ENCODE assay signal across 8 mouse cellular contexts in the genomic region with DNA sequence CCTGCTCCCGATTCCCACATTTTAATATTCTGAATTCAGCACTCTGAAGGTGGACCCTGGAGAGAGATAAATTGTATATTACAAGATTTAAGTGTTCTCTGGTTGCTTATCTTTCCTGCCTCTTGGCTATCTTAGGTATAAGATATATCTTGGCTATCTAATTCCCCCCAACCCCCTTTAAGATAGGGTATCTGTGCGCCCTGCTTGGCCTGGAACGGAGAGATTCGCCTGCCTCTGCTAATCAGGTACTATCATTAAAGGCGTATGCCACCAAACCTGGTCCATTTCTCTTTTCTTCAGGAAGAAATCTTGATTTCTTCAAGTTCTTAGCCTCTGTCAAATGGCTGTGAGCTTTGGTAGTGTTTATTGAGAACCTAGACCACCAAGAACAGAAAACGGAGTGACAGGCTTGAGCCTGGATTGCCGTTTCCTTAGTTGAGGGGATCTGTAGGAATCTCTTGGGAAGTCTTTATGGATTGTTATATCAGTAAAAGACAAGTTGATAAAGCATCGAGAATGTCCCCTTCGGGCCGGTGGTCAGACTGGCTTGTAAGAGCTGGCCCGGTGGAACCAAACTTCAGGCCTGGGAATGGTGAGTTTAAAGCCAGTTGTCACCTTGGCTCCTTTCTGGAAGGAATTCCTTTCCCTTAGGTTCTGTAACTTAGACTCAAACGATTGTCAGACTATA. TPM values are rescaled to one million over a fixed set of nuclear protein-coding genes. Genes with fewer than 3 reads are reported as not detected.
DNase-seq lines count a peak whose midpoint lies in the region; ATAC-seq and TF ChIP-seq lines count a peak whose summit lies in the region.

No protein-coding gene starts in this region.

- H3K4me3 ChIP-seq in heart, adult 2 months: peak overlapping the region; percentile 91
- H3K4me3 ChIP-seq in ES-Bruce4 (ENCODE audit: low read depth, low read length): peak overlapping the region; percentile 98
- peak overlapping the region; percentile 96 for H3K4me3 ChIP-seq in heart, embryonic 16.5 days (ENCODE audit: low read length)
- H3K4me3 ChIP-seq in liver, embryonic 15.5 days (replicated peaks): peak overlapping the region; percentile 97

- peak overlapping the region; percentile 92 for H3K9ac ChIP-seq in heart, adult 2 months (ENCODE audit: low read depth, low read length)
- peak overlapping the region; percentile 95 for H3K9ac ChIP-seq in ES-Bruce4 (ENCODE audit: low read depth, poor library complexity, severe bottlenecking)
- peak overlapping the region; percentile 93 for H3K9ac ChIP-seq in heart, embryonic 16.5 days (ENCODE audit: low read length)
- H3K9ac ChIP-seq in liver, embryonic 15.5 days: peak overlapping the region; percentile 88

- peaks cover 5% of the 10 kb centered on the region for H3K4me1 ChIP-seq in heart, adult 2 months (ENCODE audit: control insufficient read depth, insufficient read depth, low read length)
- no peaks in the 10 kb centered on the region for H3K4me1 ChIP-seq in ES-Bruce4 (ENCODE audit: control insufficient read depth, insufficient read depth, low read length)
- peaks cover 15% of the 10 kb centered on the region for H3K4me1 ChIP-seq in heart, embryonic 16.5 days (ENCODE audit: control insufficient read depth, insufficient read depth, low read length)
- peaks cover 34% of the 10 kb centered on the region for H3K4me1 ChIP-seq in liver, embryonic 15.5 days (replicated peaks)

- no peak for TF ChIP-seq POLR2A in heart, adult 2 months (IDR thresholded peaks at IDR 0.05; ENCODE audit: insufficient read depth, low read depth, low read length)
- no peak for TF ChIP-seq POLR2A in ES-Bruce4 (IDR thresholded peaks at IDR 0.05; ENCODE audit: insufficient read depth, low read length)

- H3K27ac ChIP-seq in heart, adult 2 months: peak overlapping the region; percentile 92
- H3K27ac ChIP-seq in ES-Bruce4 (ENCODE audit: insufficient read depth, low read length): no peak overlapping the region
- peak overlapping the region; percentile 92 for H3K27ac ChIP-seq in heart, embryonic 16.5 days (ENCODE audit: low read length)
- peak overlapping the region; percentile 100; the same call in 1 of the 2 replicates for H3K27ac ChIP-seq in liver, embryonic 15.5 days (replicated peaks)

- WGBS in heart, adult 2 months: 41% methylated on average over 12 of the region's 12 CpGs
- WGBS in heart, embryonic 16.5 days: 45% methylated on average over 12 of the region's 12 CpGs
- WGBS in liver, embryonic 15.5 days (ENCODE audit: insufficient replicate concordance): 39% methylated on average over 12 of the region's 12 CpGs

- no peak for DNase-seq in heart, adult 2 months
- no peak for DNase-seq in heart, postnatal 14 days
- no peak for DNase-seq in urinary bladder, adult 18-20 months (ENCODE audit: low spot score in 2 of 2)
- no peak for DNase-seq in urinary bladder, postnatal 14 days (ENCODE audit: low spot score)
- DNase-seq in left cerebral cortex, postnatal 10 days (ENCODE audit: extremely low spot score in 1 of 2, low spot score in 2 of 2): no peak

- 0 out of 2 replicates have a peak, but pooled peaks cover 2% of the 10 kb centered on the region for H3K36me3 ChIP-seq in heart, adult 2 months (ENCODE audit: control insufficient read depth, insufficient read depth, low read length)
- no peaks in the 10 kb centered on the region for H3K36me3 ChIP-seq in ES-Bruce4 (ENCODE audit: control insufficient read depth, insufficient read depth, low read length, poor library complexity, severe bottlenecking)
- no peaks in the 10 kb centered on the region for H3K36me3 ChIP-seq in heart, embryonic 16.5 days (ENCODE audit: control insufficient read depth, insufficient read depth)
- H3K36me3 ChIP-seq in liver, embryonic 15.5 days (replicated peaks): no peaks in the 10 kb centered on the region

- no peak for ATAC-seq in heart, embryonic 16.5 days (replicated peaks; ENCODE audit: extremely low read depth, insufficient read depth, low FRiP score)
- ATAC-seq in liver, embryonic 15.5 days (ENCODE audit: insufficient read depth): no peak

- TF ChIP-seq EP300 in heart, adult 2 months (IDR thresholded peaks at IDR 0.05; ENCODE audit: insufficient read depth, low read depth, low read length): no peak
- no peak for TF ChIP-seq EP300 in ES-Bruce4 (IDR thresholded peaks at IDR 0.05; ENCODE audit: insufficient read depth, low read depth, low read length)

- peak overlapping the region; percentile 87 for H3K4me2 ChIP-seq in heart, embryonic 16.5 days (ENCODE audit: low read depth, low read length)
- H3K4me2 ChIP-seq in liver, embryonic 15.5 days: peak overlapping the region; percentile 90

- intact Hi-C loops in heart, adult 2 months (cut with DNase I): no loop called here
- intact Hi-C loops in heart, postnatal 14 days (cut with DNase I): no loop called here
- intact Hi-C loops in left cerebral cortex, postnatal 10 days (cut with DNase I): no loop called here

- H3K9me3 ChIP-seq in ES-Bruce4 (replicated peaks; ENCODE audit: control insufficient read depth, insufficient read depth, low read length, poor library complexity, severe bottlenecking): no peaks in the 10 kb centered on the region
- H3K9me3 ChIP-seq in heart, embryonic 16.5 days (replicated peaks; ENCODE audit: control insufficient read depth, low read length): no peaks in the 10 kb centered on the region
- no peaks in the 10 kb centered on the region for H3K9me3 ChIP-seq in liver, embryonic 15.5 days (replicated peaks)

- no peaks in the 10 kb centered on the region for H3K27me3 ChIP-seq in heart, adult 2 months (ENCODE audit: control insufficient read depth, insufficient read depth, low read length)
- no peaks in the 10 kb centered on the region for H3K27me3 ChIP-seq in ES-Bruce4 (ENCODE audit: control insufficient read depth, insufficient read depth, low read length, poor library complexity, severe bottlenecking)
- no peaks in the 10 kb centered on the region for H3K27me3 ChIP-seq in heart, embryonic 16.5 days (ENCODE audit: control insufficient read depth, insufficient read depth, low read length)
- no peaks in the 10 kb centered on the region for H3K27me3 ChIP-seq in liver, embryonic 15.5 days

- TF ChIP-seq CTCF in heart, adult 2 months (IDR thresholded peaks at IDR 0.05): no peak
- no peak for TF ChIP-seq CTCF in ES-Bruce4 (IDR thresholded peaks at IDR 0.05; ENCODE audit: low read depth, low read length)

- H3K79me2 ChIP-seq in heart, adult 2 months (replicated peaks; ENCODE audit: control insufficient read depth, insufficient read depth, low read length): no peaks in the 10 kb centered on the region

RNA-seq across cellular contexts. Expression of a gene that starts 11.0 kb away (rescaled TPM):
- 10 to 100 TPM; 11.5 to 15.2 TPM for total RNA-seq in heart, adult 2 months (2021)
- polyA plus RNA-seq in heart, adult 2 months (2012; rRNA removed): 5.2 and 8.6 TPM in 2 replicates
- total RNA-seq in heart, postnatal 14 days (2021): 10 to 100 TPM; 14.9 to 15.9 TPM
- 14.1 and 16.0 TPM in 2 replicates for polyA plus RNA-seq in ES-Bruce4 (2011; ENCODE audit: insufficient read depth, insufficient read length, low read depth, missing spikeins)
- 6.5 and 7.0 TPM in 2 replicates for polyA plus RNA-seq in heart, embryonic 16.5 days (2015; fragmentation: Nextera tagmentation; extraction: Ambion mirVana)
- 2.9 and 3.5 TPM in 2 replicates for polyA plus RNA-seq in liver, embryonic 15.5 days (2015; fragmentation: Nextera tagmentation; extraction: Ambion mirVana)
- 10 to 100 TPM; 44.0 to 46.7 TPM for total RNA-seq in left cerebral cortex, postnatal 10 days (2021)

RNA-seq across cellular contexts. Expression of a gene that starts 48.4 kb away (rescaled TPM):
- total RNA-seq in heart, adult 2 months (2021): 100 to 1,000 TPM in 1 of 2 experiments, 10 to 100 TPM in 1; 98.5 to 114 TPM
- 26.1 and 83.2 TPM in 2 replicates for polyA plus RNA-seq in heart, adult 2 months (2012; rRNA removed)
- total RNA-seq in heart, postnatal 14 days (2021): 10 to 100 TPM; 77.6 to 84.8 TPM
- 149 and 150 TPM in 2 replicates for polyA plus RNA-seq in ES-Bruce4 (2011; ENCODE audit: insufficient read depth, insufficient read length, low read depth, missing spikeins)
- polyA plus RNA-seq in heart, embryonic 16.5 days (2015; fragmentation: Nextera tagmentation; extraction: Ambion mirVana): 31.3 and 35.4 TPM in 2 replicates
- polyA plus RNA-seq in liver, embryonic 15.5 days (2015; fragmentation: Nextera tagmentation; extraction: Ambion mirVana): 40.8 and 41.9 TPM in 2 replicates
- total RNA-seq in left cerebral cortex, postnatal 10 days (2021): 10 to 100 TPM; 47.5 to 50.0 TPM
